Mouse (Mus musculus) heart, adult 2 months (tissue): ENCODE results near the gene Olfr547.

ENCODE experiments used
- CTCF ChIP-seq: fragments of 200-600 bp; IDR thresholded peaks from 2 replicates; pipeline ENCODE4 v1.8.1; 2022; ENCODE audit warnings: antibody characterized with exemption, mild to moderate bottlenecking, moderate library complexity
- EP300 ChIP-seq: fragments of 200-500 bp; IDR thresholded peaks from 2 replicates; pipeline ENCODE4 v1.6.1; 2011; ENCODE audit warnings: low read depth, low read length, control low read depth; ENCODE audit not compliant: insufficient read depth
- POLR2A ChIP-seq: fragments of 200-500 bp; IDR thresholded peaks from 2 replicates; pipeline ENCODE4 v1.6.1; 2011; ENCODE audit warnings: mild to moderate bottlenecking, low read depth, low read length, control low read depth; ENCODE audit not compliant: insufficient read depth

GRCm38 (mm10) chr7:102508666-102509065, 25.9 kb upstream of the Olfr547 start:
- TF ChIP-seq CTCF (no peak), EP300 (no peak), POLR2A (no peak)
